Mouse (Mus musculus) right cerebral cortex, adult 2 months (tissue): ENCODE results near the gene Gnai2.

Source experiments
- DNase-seq, 2 experiments: peaks; one replicate each; pipeline ENCODE4 v3.0.0; 2021 to 2022; ENCODE audit warnings: low spot score in 2 of 2

Gnai2 gene

DNA sequence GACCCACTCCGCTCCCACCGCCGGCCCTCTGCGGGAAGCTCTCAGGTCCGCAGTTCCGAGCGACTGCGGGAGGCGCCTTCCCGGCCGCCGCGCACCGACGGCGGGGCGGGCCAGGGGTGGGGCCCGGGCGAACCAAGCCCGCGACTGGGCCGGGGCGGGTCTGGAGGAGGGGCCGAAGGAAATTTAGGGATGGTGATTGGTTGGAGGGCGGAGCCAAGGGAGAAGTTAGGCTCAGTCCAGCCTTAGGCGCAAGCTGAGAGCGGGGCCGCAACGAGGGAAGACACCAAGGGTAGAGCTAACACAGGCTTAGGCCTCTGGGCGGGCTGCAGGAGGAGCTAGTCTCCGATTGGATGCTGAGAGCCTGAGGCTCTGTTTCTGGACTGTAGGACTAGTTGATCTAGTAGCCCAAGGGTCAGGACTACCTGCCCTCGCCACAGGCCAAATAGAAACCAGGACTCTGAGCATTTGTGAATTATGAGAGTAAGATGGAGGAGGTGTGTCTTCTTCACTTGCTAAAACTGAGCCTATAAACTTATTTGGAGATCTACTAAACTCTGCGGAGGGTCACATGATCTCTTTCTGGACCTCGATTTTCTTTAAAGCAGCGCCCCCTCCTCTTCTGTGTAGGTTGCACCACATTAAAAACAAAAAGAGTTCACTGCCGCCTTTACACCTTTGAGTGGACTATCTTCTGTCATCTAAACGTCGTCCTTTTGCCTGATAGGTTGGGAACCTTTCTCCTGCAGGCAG is at the start of gene Gnai2:
Gene Gnai2, minus strand, starts transcription at position 89 of the 750 bp plus-strand sequence.
- DNase-seq = peak; percentile 92 to 93

DNA sequence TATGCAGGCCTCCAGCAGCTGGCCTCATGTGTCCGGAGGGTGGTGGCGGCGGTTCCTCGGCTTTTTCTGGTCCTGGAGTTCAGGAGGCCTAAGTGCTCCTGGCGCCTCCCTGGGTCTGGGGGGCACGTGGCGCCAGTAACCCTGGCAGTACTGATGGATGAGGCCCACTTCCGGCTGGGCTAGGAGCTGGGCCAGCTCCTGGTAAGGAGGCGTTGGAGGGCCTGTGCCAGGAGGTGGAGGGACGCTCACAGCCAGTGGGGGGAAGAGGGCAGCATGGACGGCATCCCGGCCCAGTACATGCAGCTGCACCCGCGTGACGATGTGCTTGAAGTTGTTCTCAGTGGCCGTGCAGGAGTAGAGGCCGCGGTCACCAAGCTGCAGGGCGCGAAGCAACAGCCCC is 47.2 kb upstream of the Gnai2 start:
- DNase-seq = no peak

DNA sequence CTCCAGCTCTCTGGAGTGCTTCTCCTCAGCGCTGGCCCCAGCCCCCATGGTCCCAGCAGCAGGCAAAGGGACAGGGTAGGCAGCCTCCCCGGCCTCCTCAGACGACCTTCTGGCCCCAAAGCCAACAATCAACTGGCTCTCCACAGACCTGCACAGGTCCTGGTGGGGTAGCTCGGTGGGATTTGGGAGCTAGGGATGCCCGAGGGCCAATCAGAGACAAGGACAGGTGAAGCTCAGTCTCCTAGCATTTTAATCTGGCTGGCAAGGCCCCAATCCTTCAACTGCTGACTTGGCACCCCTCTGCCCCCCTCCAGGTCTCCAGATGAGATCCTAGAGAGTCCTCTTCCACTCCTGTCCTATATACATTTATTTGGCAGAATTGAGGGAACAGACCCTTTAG is 44.3 kb upstream of the Gnai2 start, which contains the start of gene Gnat1:
Gene Gnat1, minus strand, starts transcription at position 212 of the 400 bp plus-strand sequence.
- DNase-seq = no peak

DNA sequence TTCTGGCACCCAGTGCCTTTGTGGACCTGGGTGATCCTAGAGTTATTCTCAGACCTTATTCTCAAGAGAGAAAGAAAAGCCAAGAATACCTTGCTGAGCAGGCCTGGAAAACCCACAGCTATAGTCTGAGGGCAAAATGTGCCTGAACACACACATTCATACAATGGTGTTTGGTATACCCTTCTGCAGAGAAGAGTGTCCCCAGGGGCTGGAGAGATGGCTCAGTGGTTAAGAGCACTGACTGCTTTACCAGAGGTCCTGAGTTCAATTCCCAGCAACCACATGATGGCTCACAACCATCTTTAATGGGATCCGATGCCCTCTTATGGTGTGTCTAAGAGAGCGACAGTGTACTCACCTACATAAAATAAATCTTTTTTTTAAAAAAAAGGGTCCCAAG is 43.7 kb upstream of the Gnai2 start:
- DNase-seq = no peak

DNA sequence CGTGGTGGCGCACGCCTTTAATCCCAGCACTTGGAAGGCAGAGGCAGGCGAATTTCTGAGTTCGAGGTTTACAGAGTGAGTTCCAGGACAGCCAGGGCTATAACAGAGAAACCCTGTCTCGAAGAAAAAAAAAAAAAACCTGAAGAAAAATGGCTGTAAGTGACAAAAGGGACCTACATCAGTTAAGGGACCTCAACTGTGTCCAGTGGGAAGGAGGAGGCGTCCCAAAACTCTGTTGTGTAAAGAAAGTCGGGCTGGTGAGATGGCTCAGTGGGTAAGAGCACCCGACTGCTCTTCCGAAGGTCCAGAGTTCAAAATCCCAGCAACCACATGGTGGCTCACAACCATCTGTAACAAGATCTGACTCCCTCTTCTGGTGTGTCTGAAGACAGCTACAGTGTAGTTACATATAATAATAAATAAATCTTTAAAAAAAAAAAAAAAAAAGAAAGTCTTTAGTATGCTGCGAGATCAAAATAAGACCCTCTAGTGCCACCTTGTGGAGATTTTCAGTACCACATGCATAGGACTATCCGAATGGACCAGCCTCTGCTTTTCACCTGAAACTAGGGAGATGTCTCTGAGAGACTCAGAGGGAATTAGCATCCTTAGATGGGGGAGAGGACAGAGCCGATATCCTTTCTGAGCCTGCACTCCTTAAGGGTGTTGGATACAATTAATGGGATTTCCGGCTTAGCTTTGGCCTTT is 42.8 kb upstream of the Gnai2 start:
- DNase-seq = peak; percentile 88 to 89

DNA sequence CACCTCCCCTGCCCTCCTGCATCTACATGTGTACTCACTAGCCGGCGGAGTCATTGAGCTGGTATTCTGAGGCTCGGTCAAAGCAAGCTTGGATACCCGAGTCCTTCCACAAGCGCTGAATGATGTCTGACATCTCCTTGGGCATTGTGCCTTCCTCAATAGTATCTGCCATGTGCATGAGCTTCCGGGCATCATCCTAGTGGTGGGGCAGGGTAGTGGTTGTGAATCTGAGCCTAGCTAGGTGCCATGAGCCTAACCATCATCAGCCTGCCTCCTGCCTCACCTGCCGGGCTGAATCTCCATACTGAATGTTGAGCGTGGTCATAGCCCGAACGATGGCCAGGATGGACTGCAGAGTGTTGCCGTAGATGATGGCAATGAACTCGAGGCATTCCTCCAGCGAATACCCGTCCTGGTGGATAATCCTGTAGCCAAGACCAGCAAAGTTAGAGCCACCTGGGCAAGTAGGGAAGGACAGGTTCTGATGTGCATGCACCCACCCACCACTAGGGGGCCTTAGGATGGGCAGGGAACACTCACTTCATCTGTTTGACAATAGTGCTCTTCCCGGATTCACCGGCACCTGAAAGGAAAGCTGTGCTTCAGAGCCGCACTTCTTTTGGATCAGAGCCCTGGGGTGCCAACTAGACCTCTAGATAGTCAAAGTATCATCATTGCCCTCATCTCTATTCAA is 42.1 kb upstream of the Gnai2 start:
- peak in 1 of 2 experiments; percentile 34 for DNase-seq

DNA sequence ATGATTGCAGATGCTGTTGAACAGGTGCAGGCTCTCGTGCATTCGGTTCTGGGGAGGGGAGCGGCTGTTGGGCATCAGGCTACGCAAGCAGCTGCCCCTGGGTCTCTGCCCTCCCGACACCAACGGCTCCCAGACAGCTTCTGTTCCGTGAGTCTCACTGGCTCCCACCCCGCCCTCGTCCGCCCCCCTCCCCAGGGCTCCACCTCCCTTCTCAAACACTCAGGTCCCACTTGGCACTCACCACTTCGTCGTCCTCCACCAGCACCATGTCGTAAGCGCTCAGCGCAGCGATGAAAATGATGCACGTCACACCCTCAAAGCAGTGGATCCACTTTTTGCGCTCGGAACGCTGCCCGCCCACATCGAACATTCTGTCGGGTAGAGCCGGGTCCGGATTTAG is 41.1 kb upstream of the Gnai2 start:
- peak in 1 of 2 experiments; percentile 23 for DNase-seq

DNA sequence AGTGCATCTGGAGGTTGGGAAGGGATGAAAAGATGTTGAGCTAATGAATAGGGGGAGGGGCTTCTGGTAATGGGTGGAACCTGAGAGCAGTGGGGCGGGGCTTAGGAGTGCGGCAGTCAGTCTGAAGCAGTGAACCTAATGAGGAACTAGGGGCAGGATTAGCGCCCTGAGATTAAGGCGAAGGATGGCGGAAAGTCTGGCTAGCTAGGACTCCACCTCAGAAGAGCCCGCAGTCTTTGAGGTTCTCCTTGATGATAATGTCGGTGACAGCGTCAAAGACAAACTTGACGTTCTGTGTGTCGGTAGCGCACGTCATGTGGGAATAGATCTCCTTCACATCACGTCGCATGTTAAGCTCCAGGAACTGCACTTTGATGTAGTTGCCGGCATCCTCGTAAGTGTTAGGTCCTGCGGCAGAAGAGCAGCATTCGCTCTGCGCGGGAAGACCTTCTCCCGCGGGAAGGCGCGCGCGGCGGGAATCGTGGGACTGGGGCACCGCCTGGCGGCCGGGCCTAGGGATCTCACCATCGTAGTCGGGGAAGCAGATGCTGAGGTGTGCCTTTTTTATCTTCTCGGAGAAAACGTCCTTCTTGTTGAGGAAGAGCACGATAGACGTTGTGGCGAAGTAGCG is 40.6 kb upstream of the Gnai2 start:
- peak; percentile 66 to 77 for DNase-seq

DNA sequence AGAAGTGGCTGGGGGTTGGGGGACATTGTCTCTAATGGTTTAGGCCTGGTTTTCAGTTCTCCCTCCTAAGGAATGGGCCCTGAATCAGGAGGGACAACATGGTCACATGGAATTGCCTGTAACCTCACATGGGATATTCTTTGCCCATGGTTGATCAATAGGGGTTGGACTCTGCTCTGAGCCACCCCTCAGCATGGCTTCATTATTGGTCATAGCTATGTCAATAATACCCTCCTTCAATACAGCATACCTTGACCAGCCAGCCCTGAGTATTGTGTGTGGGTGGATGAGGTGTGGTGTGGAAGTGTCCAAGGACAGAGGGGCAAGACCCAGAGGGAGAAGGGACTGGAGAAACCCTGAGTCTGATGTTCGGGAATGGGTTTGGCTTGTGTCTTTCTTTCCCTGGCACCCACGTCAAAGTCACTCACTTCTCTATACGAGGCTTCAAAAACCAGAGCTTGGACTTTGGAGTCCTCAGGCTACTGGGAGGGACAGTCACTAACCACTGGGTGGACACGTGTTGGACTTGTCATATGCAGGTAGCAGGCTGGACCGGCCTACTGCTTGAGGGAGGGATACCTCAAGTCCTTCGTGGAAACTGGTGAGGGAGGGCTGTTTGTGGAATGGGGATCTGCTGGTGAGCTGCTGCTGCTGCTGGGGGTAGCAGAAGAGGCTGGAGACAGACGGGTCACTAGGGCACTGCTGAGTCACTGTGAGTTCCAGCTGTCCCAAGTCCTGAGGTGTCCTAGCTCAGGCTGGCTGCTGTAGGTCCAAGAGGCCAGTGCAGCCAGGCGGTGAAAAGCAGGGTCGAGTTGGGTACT is 39.7 kb upstream of the Gnai2 start:
- DNase-seq = no peak

DNA sequence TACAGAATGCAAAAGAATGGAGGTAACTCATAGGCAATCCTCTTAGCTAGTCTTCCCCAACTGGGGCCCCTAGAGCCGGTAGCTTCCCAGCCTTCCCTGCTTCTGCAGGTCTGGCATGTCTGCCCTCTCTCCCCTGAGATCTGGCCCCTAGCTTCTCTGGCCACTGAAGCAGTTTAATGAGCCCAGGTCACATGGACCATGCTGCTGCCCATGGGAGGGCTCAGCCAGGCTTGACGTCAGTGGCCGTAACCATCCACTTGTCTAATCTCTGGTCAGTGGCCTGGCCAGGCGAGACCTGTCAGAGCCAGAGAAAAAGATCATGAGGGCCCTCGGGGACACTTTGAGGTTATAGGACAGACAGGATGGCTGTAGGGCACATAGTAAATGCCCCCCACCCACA is 35.1 kb upstream of the Gnai2 start:
- no peak for DNase-seq

DNA sequence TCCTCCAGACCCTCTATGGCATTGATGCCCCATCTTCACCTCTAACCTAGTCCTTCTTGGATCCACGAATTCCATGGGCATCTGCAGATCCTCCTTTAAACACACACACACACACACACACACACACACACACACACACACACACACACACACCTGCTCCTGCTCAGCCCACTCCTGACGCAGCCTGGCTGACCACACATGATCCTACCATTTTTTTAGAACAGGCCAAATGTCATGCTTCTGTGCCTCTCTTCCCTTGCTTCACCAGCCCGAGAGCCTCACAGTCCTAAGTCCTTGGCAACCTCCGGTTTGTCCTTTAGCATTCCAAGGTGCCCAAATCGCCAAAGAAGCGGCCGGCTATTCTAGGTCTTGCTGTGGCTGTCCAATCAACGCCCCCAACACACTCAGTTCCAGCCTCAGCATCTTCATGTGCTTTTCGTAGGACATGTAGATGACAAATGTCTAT is 34.3 kb upstream of the Gnai2 start, which contains the start of gene Slc38a3:
Gene Slc38a3, minus strand, starts transcription at position 51 of the 466 bp plus-strand sequence.
- no peak for DNase-seq

DNA sequence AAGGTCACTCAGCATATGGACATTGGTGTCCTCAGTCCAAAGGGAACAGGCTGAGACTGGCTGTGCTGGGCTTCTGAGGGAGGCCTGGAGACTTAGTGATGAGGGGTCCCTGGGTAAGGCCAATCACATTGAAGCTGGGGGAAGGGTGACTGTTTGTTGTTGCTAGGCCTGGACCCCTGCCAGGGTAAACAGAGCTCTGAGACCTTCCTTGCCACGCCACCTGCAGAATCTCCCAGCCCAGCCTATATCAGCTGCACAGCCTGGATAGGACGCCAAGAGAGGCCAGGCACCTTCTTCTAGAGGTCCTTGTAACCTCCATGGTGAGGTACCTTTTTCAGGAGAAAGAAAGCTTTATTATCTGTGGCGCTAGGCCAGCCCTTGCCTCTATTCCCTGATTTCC is 33.7 kb upstream of the Gnai2 start:
- DNase-seq = no peak

DNA sequence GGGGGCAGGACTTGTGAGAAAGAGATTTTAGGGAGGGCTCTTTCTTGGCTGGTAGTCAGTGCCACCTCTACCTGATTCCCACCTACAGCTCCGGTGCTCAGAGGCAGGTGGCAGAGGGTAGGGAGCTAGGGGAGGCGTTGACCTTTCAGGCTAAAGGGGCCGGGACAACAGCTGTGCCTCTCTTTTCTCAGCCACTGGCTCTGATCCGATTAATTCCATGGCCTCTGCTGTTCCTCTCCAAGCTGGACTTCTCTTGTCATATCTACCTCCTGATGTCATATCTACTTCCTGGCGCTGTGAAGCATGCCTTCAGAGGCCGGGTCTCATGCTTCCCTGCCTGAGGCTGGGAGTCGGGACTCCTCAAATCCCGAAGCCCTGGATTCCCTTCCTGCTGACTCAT is 32.8 kb upstream of the Gnai2 start:
- no peak for DNase-seq

DNA sequence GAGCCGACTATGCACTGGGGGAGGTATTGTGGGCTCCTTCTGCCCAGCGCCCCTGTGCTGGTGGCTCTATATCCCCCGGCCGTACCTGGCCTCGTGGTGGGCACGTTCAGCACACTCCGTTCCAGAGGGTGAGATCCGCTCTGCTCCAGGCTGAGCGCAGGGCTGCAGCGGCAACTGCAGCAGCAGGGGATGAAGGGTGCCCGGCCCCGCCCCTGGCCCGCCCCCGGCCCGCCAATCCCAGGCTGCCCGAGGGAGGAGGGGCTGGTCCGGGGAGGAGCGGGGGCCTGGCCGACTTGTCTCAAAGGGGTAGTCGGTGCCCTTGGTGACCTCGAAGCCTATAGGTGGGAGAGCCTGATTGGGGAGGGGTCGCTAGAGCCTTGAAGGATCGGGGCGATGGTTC is 32.1 kb upstream of the Gnai2 start:
- DNase-seq = peak; percentile 21 to 28

DNA sequence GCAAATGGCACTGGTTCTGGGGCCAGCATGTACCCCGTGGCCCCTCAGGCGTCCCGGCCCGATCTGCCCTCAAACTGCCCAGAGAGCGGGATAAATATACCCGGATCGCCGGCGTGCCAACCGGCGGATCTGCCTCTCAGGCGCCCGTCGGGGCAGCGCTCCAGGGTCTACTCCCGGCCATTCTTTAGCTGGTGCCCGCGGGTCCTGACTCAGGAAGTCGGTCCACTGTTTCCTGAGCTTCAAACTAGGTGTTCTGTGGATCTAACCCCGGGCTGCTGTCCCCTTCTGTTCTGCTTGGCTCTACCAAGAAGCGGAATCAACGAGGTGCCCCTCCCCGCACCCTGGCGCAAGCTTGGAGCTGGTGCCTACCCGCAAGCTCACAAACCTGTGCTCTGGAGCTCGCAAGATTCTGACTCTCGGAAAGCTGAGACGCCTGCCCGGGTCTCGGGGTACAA is 31.6 kb upstream of the Gnai2 start:
- no peak for DNase-seq

DNA sequence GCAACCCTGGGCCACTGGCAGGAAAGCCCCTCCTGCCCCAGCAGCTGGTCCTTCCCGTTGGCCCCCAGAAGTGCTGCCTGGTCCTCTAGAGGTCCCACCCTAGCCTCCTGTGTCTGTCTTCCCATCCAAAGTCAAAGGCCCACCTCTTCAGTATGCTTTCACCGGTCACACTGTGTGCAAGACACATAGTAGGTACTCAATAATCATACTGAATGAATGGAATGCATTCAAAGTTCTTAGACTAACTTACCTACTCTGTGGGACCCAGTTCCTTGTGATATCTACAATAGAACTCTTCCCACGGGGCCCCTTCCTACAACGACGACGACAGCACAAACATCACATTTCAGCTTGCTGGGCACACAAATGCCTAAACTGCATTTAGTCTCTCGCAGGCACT is 30.1 kb upstream of the Gnai2 start:
- DNase-seq = no peak

DNA sequence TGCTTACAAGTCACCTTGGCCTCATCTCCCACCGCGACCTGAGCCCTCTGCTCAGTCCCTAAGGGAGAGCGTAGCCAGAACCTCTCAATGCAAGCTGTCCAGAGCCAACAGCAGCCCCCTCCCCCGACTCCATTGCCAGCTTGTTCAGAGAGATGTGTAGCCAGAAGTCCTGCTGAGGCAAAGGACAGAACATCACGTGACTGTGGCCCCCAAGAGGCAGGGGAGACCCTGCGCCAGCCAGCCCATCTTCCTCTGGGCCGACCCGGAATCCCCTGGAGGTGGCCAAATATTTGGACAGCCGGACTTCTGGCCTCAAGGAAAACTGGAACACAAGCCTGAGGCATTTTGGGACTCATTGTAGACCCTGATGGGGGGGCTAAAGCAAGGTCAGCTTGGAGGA is 28.4 kb upstream of the Gnai2 start:
- no peak for DNase-seq

DNA sequence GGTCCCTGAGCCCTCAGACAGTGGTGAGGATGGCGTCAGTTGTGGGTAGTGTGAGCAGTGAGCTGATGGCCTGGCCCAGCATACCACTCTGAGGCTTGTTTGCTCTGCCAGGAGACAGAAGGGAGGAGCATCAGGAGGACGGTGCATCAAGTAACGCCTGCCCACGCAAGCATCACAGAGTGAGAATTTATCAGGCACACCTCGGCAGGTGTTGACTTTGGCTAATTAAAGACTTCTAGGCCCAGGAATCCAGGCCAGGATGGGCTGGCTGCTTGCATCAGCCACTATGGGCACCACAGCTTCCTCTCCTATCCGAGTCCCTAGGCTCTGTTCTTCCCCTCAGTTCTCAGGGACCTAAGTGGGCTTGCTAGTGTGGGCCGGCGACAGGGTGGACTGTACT is 27.2 kb upstream of the Gnai2 start:
- DNase-seq = no peak

DNA sequence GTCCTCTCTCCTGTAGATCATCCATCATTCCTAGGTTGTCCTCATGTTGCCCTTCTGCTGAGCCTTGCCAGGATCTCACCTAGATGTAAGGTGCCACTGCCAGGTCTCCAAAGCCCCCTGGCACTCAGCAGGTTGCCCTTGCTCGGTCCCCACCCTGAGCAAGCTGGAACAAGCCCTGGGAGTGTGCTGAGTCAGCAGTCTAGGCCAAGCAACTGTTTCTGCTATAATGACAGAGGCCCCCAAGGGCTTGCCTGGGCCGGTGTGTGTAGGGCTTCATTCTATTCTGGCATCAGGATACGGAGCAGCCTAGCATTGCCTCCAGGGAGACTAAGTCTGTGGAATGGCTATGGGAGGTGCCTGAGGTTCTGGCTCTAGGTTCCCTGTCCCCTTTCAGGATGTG is 25.6 kb upstream of the Gnai2 start:
- no peak for DNase-seq

DNA sequence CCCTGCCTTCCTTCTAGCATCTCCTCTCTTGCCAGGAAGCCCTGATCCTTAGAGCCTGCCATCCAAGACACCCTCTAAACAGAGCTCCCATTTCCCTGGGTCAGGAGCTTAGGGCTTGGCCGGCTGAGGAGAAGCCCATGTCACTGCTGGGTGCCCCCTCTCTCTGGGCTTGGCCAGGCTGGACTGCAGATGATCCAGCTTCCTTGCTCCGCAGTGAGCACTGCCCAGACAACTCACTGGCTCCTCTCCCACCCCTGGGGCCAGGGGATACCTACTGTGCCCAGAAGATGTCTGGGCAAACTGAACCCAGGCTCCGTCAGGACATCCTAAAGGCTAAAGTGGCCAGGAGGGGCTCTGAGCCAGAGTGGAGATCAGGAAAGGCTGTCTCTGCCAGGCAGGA is 24.8 kb upstream of the Gnai2 start:
- DNase-seq = no peak

DNA sequence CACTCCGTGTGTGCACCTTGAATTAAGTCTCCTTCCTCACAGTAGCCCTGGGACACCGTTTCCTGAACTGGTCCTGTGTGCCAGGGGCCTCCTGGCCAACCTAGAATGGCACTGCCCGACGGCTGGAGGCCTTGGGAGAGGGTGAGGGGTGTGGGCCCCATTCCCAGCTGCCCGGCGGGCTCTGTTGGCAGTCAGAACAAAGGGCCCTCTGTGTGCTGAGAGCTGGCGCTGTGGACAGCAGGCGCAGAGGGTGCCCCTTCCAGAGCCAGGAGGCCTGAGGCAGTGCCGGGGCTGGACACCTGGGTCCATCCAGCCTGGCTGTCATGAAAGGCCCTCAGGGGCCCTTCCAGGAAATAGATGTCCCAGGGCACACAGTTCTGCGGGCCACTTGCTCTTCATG is 24.4 kb upstream of the Gnai2 start:
- DNase-seq = peak; percentile 39 to 63
